Mouse (Mus musculus) lung, embryonic 15.5 days (tissue): ENCODE data around the gene Dyrk1a. TPM values are rescaled to one million over a fixed set of nuclear protein-coding genes. Genes with fewer than 3 reads are reported as not detected.

Experiments
- ATAC-seq: fragments of 200-750 bp; cut with Nextera tagmentation; 2 replicates; pipeline ENCODE4 v1.8.0; 2017; ENCODE audit warnings: moderate number of reproducible peaks, borderline replicate concordance; ENCODE audit not compliant: low FRiP score, low TSS enrichment; ENCODE audit errors: extremely low read depth
- H3K27ac ChIP-seq: fragments of 300-500 bp; sonication (generic); 2 replicates; pipeline ENCODE4 v1.5.1; 2015; ENCODE audit warnings: moderate library complexity, mild to moderate bottlenecking, inconsistent platforms
- H3K27me3 ChIP-seq: fragments of 300-500 bp; sonication (generic); 2 replicates; pipeline ENCODE4 v1.6.1; 2015; ENCODE audit warnings: inconsistent platforms
- H3K36me3 ChIP-seq: fragments of 300-500 bp; sonication (generic); 2 replicates; pipeline ENCODE4 v1.6.1; 2015; ENCODE audit warnings: inconsistent platforms
- H3K4me1 ChIP-seq: fragments of 300-500 bp; sonication (generic); 2 replicates; pipeline ENCODE4 v1.6.1; 2015; ENCODE audit warnings: inconsistent platforms
- H3K4me2 ChIP-seq: fragments of 300-500 bp; sonication (generic); 2 replicates; pipeline ENCODE4 v1.6.1; 2015; ENCODE audit warnings: inconsistent platforms, mild to moderate bottlenecking, moderate library complexity
- H3K4me3 ChIP-seq: fragments of 300-500 bp; sonication (generic); 2 replicates; pipeline ENCODE4 v1.5.1; 2015; ENCODE audit warnings: mild to moderate bottlenecking, inconsistent platforms
- H3K9ac ChIP-seq: fragments of 300-500 bp; sonication (generic); 2 replicates; pipeline ENCODE4 v1.6.1; 2015; ENCODE audit warnings: inconsistent platforms
- H3K9me3 ChIP-seq: fragments of 300-500 bp; sonication (generic); 2 replicates; pipeline ENCODE4 v1.6.1; 2016; ENCODE audit warnings: inconsistent platforms
- WGBS: fragments of 180-500 bp; shearing (Covaris S2); methylation state at CpG from one replicate; pipeline ENCODE4 v1.1.7; 2015; 5-methylcytosine and 5-hydroxymethylcytosine counted together
- polyA plus RNA-seq: library from polyadenylated mRNA; unstranded; fragments of >200 nt; fragmentation: Nextera tagmentation; extraction: Ambion mirVana; gene quantifications from 2 replicates; pipeline ENCODE4 v1.2.1, GENCODE M21; 2015

Gene Dyrk1a
- 7.8 and 8.0 TPM in 2 replicates for polyA plus RNA-seq

DNA sequence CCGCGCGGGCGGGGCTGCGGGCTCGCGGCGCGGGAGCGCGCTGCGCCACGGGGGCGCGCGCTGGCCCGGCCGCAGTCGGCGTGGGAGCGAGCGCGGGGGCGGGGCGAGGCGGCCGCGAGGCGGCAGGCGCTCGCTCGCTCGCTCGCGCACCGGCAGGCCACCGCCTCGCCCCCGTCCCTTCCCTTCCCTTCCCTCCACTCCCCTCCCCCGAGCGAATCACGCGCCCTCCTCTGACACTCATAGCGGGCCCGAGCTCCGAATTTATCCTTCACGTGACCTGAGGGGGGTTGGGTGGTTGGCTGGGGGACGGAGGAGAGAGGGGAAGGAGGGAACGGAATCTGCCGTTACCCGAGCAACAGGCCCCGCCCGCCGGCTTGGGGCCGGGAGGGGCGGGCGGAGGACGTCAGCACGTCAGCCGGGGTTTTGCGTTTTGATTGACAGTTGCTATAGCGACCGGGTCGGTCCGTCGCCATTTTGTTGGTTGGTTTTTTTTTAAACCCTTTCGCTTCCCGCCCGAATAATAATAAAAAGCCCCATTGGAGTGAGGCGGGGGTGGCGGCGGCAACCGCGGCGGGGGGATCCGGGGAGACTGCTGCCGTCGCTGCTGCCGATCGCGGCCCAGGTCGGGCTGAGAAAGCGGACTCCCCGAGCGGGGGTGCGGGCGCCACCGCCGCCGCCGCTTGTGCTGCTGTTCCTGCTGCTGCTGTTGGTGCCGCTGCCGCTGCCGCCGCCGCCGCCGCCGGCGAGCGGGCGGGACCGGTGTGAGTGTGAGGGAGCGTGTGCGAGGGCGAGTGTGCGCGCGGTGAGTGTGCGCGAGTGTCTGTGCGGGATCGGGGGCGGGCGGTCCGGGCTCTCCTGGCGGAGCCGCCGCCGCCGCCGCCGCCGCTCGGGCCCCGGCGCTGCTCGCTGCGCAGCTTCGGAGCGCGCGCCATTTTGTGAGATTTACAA, at the start of gene Dyrk1a:
Dyrk1a (plus strand) TSS at position 782 of the 948 bp plus-strand sequence.
- Histone ChIP-seq H3K4me1 (peaks cover 42% of the 10 kb centered on the region), H3K4me3 (peak within 1 kb of the TSS; percentile 95), H3K27ac (peak within 1 kb of the TSS; percentile 100), H3K4me2 (peak within 1 kb of the TSS; percentile 70), H3K9me3 (no peaks in the 10 kb centered on the region), H3K36me3 (no peaks in the 10 kb centered on the region), H3K9ac (peak within 1 kb of the TSS; percentile 100), H3K27me3 (no peaks in the 10 kb centered on the region)
- under 1% methylated on average over 93 of the region's 133 CpGs for WGBS
- ATAC-seq = peak; percentile 94

DNA sequence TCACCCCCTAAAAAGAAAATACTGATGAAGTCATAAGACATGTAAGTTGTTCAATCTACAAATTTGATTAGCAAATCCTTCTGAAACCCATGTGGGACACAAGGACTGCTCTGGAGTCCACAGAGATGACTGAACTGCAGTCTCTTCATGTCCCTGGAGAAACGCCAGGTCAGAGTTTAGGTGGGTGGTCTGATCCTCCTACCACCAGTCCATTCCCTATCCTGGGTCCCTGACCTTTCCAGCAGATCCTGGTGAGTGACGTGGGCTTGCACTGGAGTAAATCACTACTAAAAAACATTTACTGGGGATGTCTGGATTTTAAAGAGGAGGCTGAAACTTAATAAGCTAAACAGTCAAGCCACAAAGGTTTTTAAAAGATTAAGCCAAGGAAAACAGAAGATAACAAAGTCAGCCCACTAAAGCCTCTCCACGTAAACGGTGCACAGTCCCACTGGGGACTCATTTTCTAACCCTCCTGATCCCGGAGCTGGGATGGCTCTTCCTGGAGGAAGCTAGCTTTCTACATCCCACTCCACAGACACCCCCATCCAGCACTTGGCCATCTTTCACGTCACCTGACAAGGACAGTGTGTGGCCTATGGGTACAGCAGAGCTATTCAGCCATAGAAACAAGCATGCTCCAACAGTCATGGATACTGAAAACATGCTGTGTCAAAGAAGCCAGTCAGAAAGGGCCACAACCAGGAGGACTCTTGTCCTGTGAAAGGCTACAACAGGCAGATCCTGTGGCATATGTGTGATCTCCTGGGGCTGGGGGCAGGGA, 46.0 kb upstream of the Dyrk1a start:
- Histone ChIP-seq H3K27me3 (no peaks in the 10 kb centered on the region), H3K9ac (no peak overlapping the region), H3K36me3 (no peaks in the 10 kb centered on the region), H3K4me2 (no peak overlapping the region), H3K9me3 (no peaks in the 10 kb centered on the region), H3K27ac (peak overlapping the region; percentile 32; the same call in 1 of the 2 replicates), H3K4me1 (peaks cover 48% of the 10 kb centered on the region), H3K4me3 (no peak overlapping the region)
- 41% methylated on average over 6 of the region's 6 CpGs for WGBS
- ATAC-seq = no peak

GRCm38 (mm10) chr16:94524691-94525090, 45.1 kb upstream of the Dyrk1a start:
- H3K27me3 ChIP-seq = no peaks in the 10 kb centered on the region
- ATAC-seq = no peak
- H3K4me3 ChIP-seq = peak overlapping the region; percentile 94
- H3K9me3 ChIP-seq = no peaks in the 10 kb centered on the region
- no peaks in the 10 kb centered on the region for H3K36me3 ChIP-seq
- peak overlapping the region; percentile 72 for H3K4me2 ChIP-seq
- H3K9ac ChIP-seq = no peak overlapping the region
- peaks cover 39% of the 10 kb centered on the region for H3K4me1 ChIP-seq
- H3K27ac ChIP-seq = no peak overlapping the region
- 78% methylated on average over 9 of the region's 9 CpGs for WGBS

DNA sequence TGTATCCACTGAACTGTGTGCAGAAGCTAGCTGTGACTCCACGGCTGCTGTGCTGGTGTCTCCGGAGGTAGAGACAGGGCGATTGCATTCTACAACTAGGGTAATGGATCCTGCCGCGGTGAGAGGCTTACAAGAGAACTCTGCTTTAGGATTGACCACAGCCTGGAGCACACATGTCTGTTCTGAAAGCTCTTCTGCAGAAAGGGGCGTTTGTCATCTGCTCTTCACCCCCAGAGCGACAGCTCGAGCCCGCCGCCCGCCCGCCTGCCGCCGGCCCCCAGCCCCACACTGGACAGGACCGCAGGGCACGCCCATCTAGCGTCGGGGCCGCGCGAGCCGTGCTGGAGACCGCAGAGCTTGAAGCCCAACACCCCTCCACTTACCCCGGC, 43.9 kb upstream of the Dyrk1a start:
- H3K27ac ChIP-seq = peak overlapping the region; percentile 94
- H3K27me3 ChIP-seq = no peaks in the 10 kb centered on the region
- 0% methylated on average over 24 of the region's 24 CpGs for WGBS

GRCm38 (mm10) chr16:94526344-94527151, 43.3 kb upstream of the Dyrk1a start, which contains the start of gene Vps26c:
Vps26c (minus strand) TSS chr16:94526830.
- Histone ChIP-seq H3K36me3 (no peaks in the 10 kb centered on the region), H3K4me3 (peak within 1 kb of the TSS; percentile 94), H3K27me3 (no peaks in the 10 kb centered on the region), H3K9me3 (no peaks in the 10 kb centered on the region), H3K9ac (peak within 1 kb of the TSS; percentile 78), H3K4me1 (peaks cover 29% of the 10 kb centered on the region), H3K4me2 (peak within 1 kb of the TSS; percentile 72), H3K27ac (peak within 1 kb of the TSS; percentile 94)
- peak; percentile 92 for ATAC-seq
- under 1% methylated on average over 92 of the region's 93 CpGs for WGBS

More for the DNA sequence above, 43.9 kb upstream of the Dyrk1a start:
- Histone ChIP-seq H3K9me3 (no peaks in the 10 kb centered on the region), H3K9ac (peak overlapping the region; percentile 78), H3K36me3 (no peaks in the 10 kb centered on the region), H3K4me1 (peaks cover 29% of the 10 kb centered on the region), H3K4me3 (peak overlapping the region; percentile 94), H3K4me2 (peak overlapping the region; percentile 72)
- peak; percentile 77 for ATAC-seq

- Histone ChIP-seq H3K9ac (peak overlapping the region; percentile 78), H3K27ac (peak overlapping the region; percentile 94), H3K27me3 (no peaks in the 10 kb centered on the region), H3K4me3 (peak overlapping the region; percentile 94), H3K4me2 (peak overlapping the region; percentile 72), H3K36me3 (no peaks in the 10 kb centered on the region), H3K4me1 (peaks cover 29% of the 10 kb centered on the region), H3K9me3 (no peaks in the 10 kb centered on the region)
- 2% methylated on average over 13 of the region's 13 CpGs for WGBS
- ATAC-seq = no peak
Measured at GRCm38 (mm10) chr16:94527152-94527534, 42.7 kb upstream of the Dyrk1a start.

GRCm38 (mm10) chr16:94527546-94527945, 42.3 kb upstream of the Dyrk1a start:
- WGBS = 37% methylated on average over 3 of the region's 3 CpGs
- H3K27ac ChIP-seq = peak overlapping the region; percentile 94

GRCm38 (mm10) chr16:94531268-94531667, 38.5 kb upstream of the Dyrk1a start:
- Histone ChIP-seq H3K36me3 (no peaks in the 10 kb centered on the region), H3K4me3 (no peak overlapping the region), H3K27me3 (no peaks in the 10 kb centered on the region), H3K9ac (no peak overlapping the region), H3K4me2 (no peak overlapping the region), H3K4me1 (peaks cover 9% of the 10 kb centered on the region), H3K27ac (no peak overlapping the region), H3K9me3 (no peaks in the 10 kb centered on the region)
- ATAC-seq = no peak
- 71% methylated on average over 4 of the region's 4 CpGs for WGBS

More at GRCm38 (mm10) chr16:94527546-94527945, 42.3 kb upstream of the Dyrk1a start:
- Histone ChIP-seq H3K4me3 (peak overlapping the region; percentile 94), H3K9ac (peak overlapping the region; percentile 78), H3K36me3 (no peaks in the 10 kb centered on the region), H3K4me2 (peak overlapping the region; percentile 72), H3K9me3 (no peaks in the 10 kb centered on the region), H3K27me3 (no peaks in the 10 kb centered on the region), H3K4me1 (peaks cover 29% of the 10 kb centered on the region)
- ATAC-seq = no peak

GRCm38 (mm10) chr16:94533679-94534078, 36.1 kb upstream of the Dyrk1a start:
- Histone ChIP-seq H3K9ac (no peak overlapping the region), H3K27me3 (no peaks in the 10 kb centered on the region), H3K9me3 (no peaks in the 10 kb centered on the region), H3K4me1 (peaks cover 9% of the 10 kb centered on the region; the same call in 1 of the 2 replicates), H3K4me2 (no peak overlapping the region), H3K36me3 (no peaks in the 10 kb centered on the region), H3K27ac (no peak overlapping the region), H3K4me3 (no peak overlapping the region)
- WGBS = 56% methylated on average over 6 of the region's 6 CpGs
- ATAC-seq = no peak

DNA sequence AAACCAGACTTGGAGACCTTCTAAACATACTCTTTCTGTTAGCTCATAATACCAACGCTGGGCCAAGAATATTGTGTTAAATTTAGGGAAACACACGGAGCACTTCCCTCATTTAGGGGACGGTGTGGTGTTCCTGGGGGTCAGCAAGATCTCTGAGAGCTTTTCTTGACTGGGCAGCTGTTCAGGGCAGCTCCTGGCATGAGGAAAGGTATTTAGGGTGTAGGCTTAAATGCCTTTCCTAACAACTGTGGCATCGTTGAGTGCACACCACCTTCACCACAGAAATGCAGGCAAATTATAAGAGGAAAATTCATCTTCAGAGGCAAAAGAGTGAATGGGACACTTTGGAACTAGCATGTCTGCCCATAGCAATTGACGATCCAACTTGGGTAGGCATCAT, 34.1 kb upstream of the Dyrk1a start:
- no peak overlapping the region for H3K4me3 ChIP-seq
- no peak overlapping the region for H3K27ac ChIP-seq
- H3K27me3 ChIP-seq = no peaks in the 10 kb centered on the region
- 85% methylated on average over 5 of the region's 5 CpGs for WGBS
- H3K4me1 ChIP-seq = peaks cover 9% of the 10 kb centered on the region; the same call in 1 of the 2 replicates
- H3K9me3 ChIP-seq = no peaks in the 10 kb centered on the region
- H3K36me3 ChIP-seq = no peaks in the 10 kb centered on the region
- H3K9ac ChIP-seq = no peak overlapping the region
- H3K4me2 ChIP-seq = no peak overlapping the region
- ATAC-seq = no peak
